Mouse (Mus musculus) ES-Bruce4 (cell line): ENCODE results near the gene Acsm4. TPM values are rescaled to one million over a fixed set of nuclear protein-coding genes. Genes with fewer than 3 reads are reported as not detected.

Experiments used
- H3K27ac ChIP-seq: 2 replicates; pipeline ENCODE4 v1.5.1; 2012; ENCODE audit warnings: low read length, inconsistent platforms; ENCODE audit not compliant: insufficient read depth
- H3K27me3 ChIP-seq: 2 replicates; pipeline ENCODE4 v1.6.1; 2012; ENCODE audit warnings: mild to moderate bottlenecking, low read length, inconsistent platforms; ENCODE audit not compliant: control insufficient read depth, poor library complexity, insufficient read depth, severe bottlenecking
- H3K36me3 ChIP-seq: 2 replicates; pipeline ENCODE4 v1.6.1; 2012; ENCODE audit warnings: inconsistent platforms, mild to moderate bottlenecking, low read length, moderate library complexity; ENCODE audit not compliant: control insufficient read depth, poor library complexity, insufficient read depth, severe bottlenecking
- H3K4me1 ChIP-seq: one replicate; pipeline ENCODE4 v1.8.1; 2011; ENCODE audit warnings: low read length; ENCODE audit not compliant: control insufficient read depth, insufficient read depth
- H3K4me3 ChIP-seq: 2 replicates; pipeline ENCODE4 v1.5.1; 2011; ENCODE audit warnings: low read depth, mild to moderate bottlenecking, low read length
- H3K9ac ChIP-seq: 2 replicates; pipeline ENCODE4 v1.6.1; 2012; ENCODE audit warnings: low read depth, mild to moderate bottlenecking, inconsistent platforms; ENCODE audit not compliant: poor library complexity, severe bottlenecking
- H3K9me3 ChIP-seq: replicated peaks from 2 replicates; pipeline ENCODE4 v1.6.1; 2012; ENCODE audit warnings: mild to moderate bottlenecking, low read length, inconsistent platforms; ENCODE audit not compliant: control insufficient read depth, poor library complexity, insufficient read depth, severe bottlenecking
- CTCF ChIP-seq: IDR thresholded peaks from one replicate; pipeline ENCODE4 v1.8.1; 2011; ENCODE audit warnings: low read depth, low read length
- EP300 ChIP-seq: IDR thresholded peaks from 2 replicates; pipeline ENCODE4 v1.6.1; 2011; ENCODE audit warnings: low read depth, low read length; ENCODE audit not compliant: insufficient read depth
- POLR2A ChIP-seq: IDR thresholded peaks from one replicate; pipeline ENCODE4 v1.8.1; 2011; ENCODE audit warnings: low read length; ENCODE audit not compliant: insufficient read depth
- polyA plus RNA-seq: library from polyadenylated mRNA; stranded (reverse); fragments of >200 nt; gene quantifications from 2 replicates; pipeline ENCODE4 v1.2.4, GENCODE M21; 2011; ENCODE audit warnings: low read depth; ENCODE audit not compliant: missing spikeins, insufficient read depth, insufficient read length

Gene Acsm4
- polyA plus RNA-seq, 1 experiment, result not detected

GRCm38 (mm10) chr7:119745869-119746268 is 56.0 kb downstream of the Acsm4 start:
- H3K4me1 ChIP-seq, result no peaks in the 10 kb centered on the region
- H3K27me3 ChIP-seq, result peaks cover 1% of the 10 kb centered on the region; the same call in 1 of the 2 replicates
- no peak overlapping the region for H3K27ac ChIP-seq
- no peak overlapping the region for H3K9ac ChIP-seq
- no peak overlapping the region for H3K4me3 ChIP-seq
- H3K36me3 ChIP-seq, result no peaks in the 10 kb centered on the region
- TF ChIP-seq EP300 (no peak), POLR2A (no peak), CTCF (no peak)
- H3K9me3 ChIP-seq, result no peaks in the 10 kb centered on the region

GRCm38 (mm10) chr7:119748761-119749160 is 58.9 kb downstream of the Acsm4 start:
- Histone ChIP-seq H3K4me3 (no peak overlapping the region), H3K27me3 (no peaks in the 10 kb centered on the region), H3K36me3 (no peaks in the 10 kb centered on the region), H3K4me1 (no peaks in the 10 kb centered on the region), H3K27ac (no peak overlapping the region), H3K9me3 (no peaks in the 10 kb centered on the region; the same call in 1 of the 2 replicates), H3K9ac (no peak overlapping the region)
- TF ChIP-seq POLR2A (no peak), CTCF (no peak), EP300 (no peak)

GRCm38 (mm10) chr7:119749942-119750341 is 60.1 kb downstream of the Acsm4 start:
- H3K4me3 ChIP-seq, result no peak overlapping the region
- no peak overlapping the region for H3K27ac ChIP-seq
- no peaks in the 10 kb centered on the region for H3K27me3 ChIP-seq
- TF ChIP-seq EP300 (no peak), CTCF (no peak), POLR2A (no peak)
- H3K4me1 ChIP-seq, result no peaks in the 10 kb centered on the region
- H3K9ac ChIP-seq, result no peak overlapping the region
- H3K9me3 ChIP-seq, result no peaks in the 10 kb centered on the region; the same call in 1 of the 2 replicates
- no peaks in the 10 kb centered on the region for H3K36me3 ChIP-seq

- no peaks in the 10 kb centered on the region for H3K4me1 ChIP-seq
- no peaks in the 10 kb centered on the region for H3K27me3 ChIP-seq
- no peak overlapping the region for H3K27ac ChIP-seq
- H3K36me3 ChIP-seq, result no peaks in the 10 kb centered on the region
- H3K4me3 ChIP-seq, result no peak overlapping the region
- H3K9me3 ChIP-seq, result no peaks in the 10 kb centered on the region; the same call in 1 of the 2 replicates
- H3K9ac ChIP-seq, result no peak overlapping the region
- no peak for TF ChIP-seq EP300
- no peak for TF ChIP-seq CTCF
- no peak for TF ChIP-seq POLR2A
Observed at GRCm38 (mm10) chr7:119753696-119754095, 63.9 kb downstream of the Acsm4 start.

- Histone ChIP-seq H3K27ac (no peak within 1 kb of the TSS), H3K9me3 (no peaks in the 10 kb centered on the region), H3K36me3 (no peaks in the 10 kb centered on the region), H3K27me3 (no peaks in the 10 kb centered on the region), H3K9ac (no peak within 1 kb of the TSS), H3K4me1 (no peaks in the 10 kb centered on the region), H3K4me3 (peak within 1 kb of the TSS; percentile 49; the same call in 1 of the 2 replicates)
- TF ChIP-seq CTCF (no peak), POLR2A (no peak), EP300 (no peak)
Observed at GRCm38 (mm10) chr7:119760527-119760951, 70.7 kb downstream of the Acsm4 start, which contains the start of gene Acsm3. TSS of gene Acsm3 (plus strand) at chr7:119760923.

- Histone ChIP-seq H3K4me3 (no peak overlapping the region), H3K9ac (no peak overlapping the region), H3K27me3 (no peaks in the 10 kb centered on the region), H3K9me3 (no peaks in the 10 kb centered on the region), H3K4me1 (no peaks in the 10 kb centered on the region), H3K36me3 (no peaks in the 10 kb centered on the region), H3K27ac (no peak overlapping the region)
- TF ChIP-seq CTCF, result no peak
- TF ChIP-seq POLR2A, result no peak
- no peak for TF ChIP-seq EP300
Observed at GRCm38 (mm10) chr7:119762166-119762697, 72.4 kb downstream of the Acsm4 start.

Other genes starting within 250 kb of the Acsm4 start
- gene Gp2, start 230.7 kb upstream of the Acsm4 start, polyA plus RNA-seq, result not detected in 2 replicates
- not detected in 2 replicates for gene Umod, start 210.7 kb upstream of the Acsm4 start, polyA plus RNA-seq
- gene Acsm5, start 170.6 kb upstream of the Acsm4 start, polyA plus RNA-seq, result not detected in 2 replicates
- gene Pdilt, start 166.5 kb upstream of the Acsm4 start, polyA plus RNA-seq, result not detected in 2 replicates
- not detected in 2 replicates for gene Acsm2, start 135.7 kb upstream of the Acsm4 start, polyA plus RNA-seq
- gene Acsm1, start 83.0 kb upstream of the Acsm4 start, polyA plus RNA-seq, result not detected in 2 replicates
- gene Thumpd1, start 30.8 kb downstream of the Acsm4 start, polyA plus RNA-seq, result 67.9 and 68.0 TPM in 2 replicates
- not detected in 2 replicates for gene Acsm3, start 70.9 kb downstream of the Acsm4 start, polyA plus RNA-seq
- 27.0 and 31.4 TPM in 2 replicates for gene Rexo5, start 104.0 kb downstream of the Acsm4 start, polyA plus RNA-seq
- gene Eri2, start 104.0 kb downstream of the Acsm4 start, polyA plus RNA-seq, result 22.1 and 26.9 TPM in 2 replicates
- 7.2 and 8.7 TPM in 2 replicates for gene Lyrm1, start 205.8 kb downstream of the Acsm4 start, polyA plus RNA-seq
- gene Dcun1d3, start 206.3 kb downstream of the Acsm4 start, polyA plus RNA-seq, result 31.2 and 37.9 TPM in 2 replicates